Mouse (Mus musculus) CD4-positive helper T cell, adult 2 months (primary cell): ENCODE measurements around the gene Strn4.

Experiments used
- DNase-seq: peaks from one replicate; pipeline ENCODE4 v3.0.0-alpha.2; 2012; ENCODE audit warnings: low read depth, missing footprints, low spot score

Gene Strn4

GRCm38 (mm10) chr7:16810920-16811648, 4.6 kb upstream of the Strn4 start:
- DNase-seq, result peak; percentile 14

- no peak for DNase-seq
These were observed 4.0 kb upstream of the Strn4 start for GRCm38 (mm10) chr7:16811649-16812070.

GRCm38 (mm10) chr7:16812505-16812904, 3.2 kb upstream of the Strn4 start:
- peak; percentile 36 for DNase-seq

- DNase-seq, result peak; percentile 90
These were observed 387 bp downstream of the Strn4 start for GRCm38 (mm10) chr7:16816078-16816474.

- DNase-seq, result peak; percentile 52
These were observed 910 bp downstream of the Strn4 start, which contains the start of gene Fkrp for GRCm38 (mm10) chr7:16816475-16817122. TSS of gene Fkrp (minus strand) at chr7:16816732.

GRCm38 (mm10) chr7:16817693-16818092, 2.0 kb downstream of the Strn4 start:
- no peak for DNase-seq

- DNase-seq, result no peak
These were observed 4.1 kb downstream of the Strn4 start for GRCm38 (mm10) chr7:16819794-16820193.

GRCm38 (mm10) chr7:16820271-16820763, 4.6 kb downstream of the Strn4 start:
- no peak for DNase-seq

- no peak for DNase-seq
These were observed 5.4 kb downstream of the Strn4 start for GRCm38 (mm10) chr7:16821091-16821490.

- DNase-seq, result no peak
These were observed 6.0 kb downstream of the Strn4 start for GRCm38 (mm10) chr7:16821669-16822101.

GRCm38 (mm10) chr7:16823734-16824133, 8.0 kb downstream of the Strn4 start:
- no peak for DNase-seq

- DNase-seq, result peak; percentile 81
These were observed 10.1 kb downstream of the Strn4 start for GRCm38 (mm10) chr7:16825785-16826184.

- no peak for DNase-seq
These were observed 10.9 kb downstream of the Strn4 start for GRCm38 (mm10) chr7:16826571-16826970.

GRCm38 (mm10) chr7:16827274-16827673, 11.6 kb downstream of the Strn4 start:
- peak; percentile 78 for DNase-seq

GRCm38 (mm10) chr7:16830449-16830848, 14.8 kb downstream of the Strn4 start:
- DNase-seq, result no peak

GRCm38 (mm10) chr7:16837916-16838803, 22.5 kb downstream of the Strn4 start:
- DNase-seq, result no peak

GRCm38 (mm10) chr7:16838804-16839426, 23.2 kb downstream of the Strn4 start:
- DNase-seq, result no peak

- no peak for DNase-seq
These were observed 23.9 kb downstream of the Strn4 start for GRCm38 (mm10) chr7:16839427-16840108.

- DNase-seq, result no peak
These were observed 24.4 kb downstream of the Strn4 start for GRCm38 (mm10) chr7:16840109-16840491.

- DNase-seq, result no peak
These were observed 25.4 kb downstream of the Strn4 start for GRCm38 (mm10) chr7:16841078-16841477.
